Mouse (Mus musculus) kidney, adult 11 months (tissue): ENCODE results near the gene Gm45902.

ENCODE experiments used
- DNase-seq: peaks from one replicate; pipeline ENCODE4 v3.0.0; 2022

The Gm45902 gene

GRCm38 (mm10) chr2:3512552-3513454 lies at the start of gene Gm45902, which contains the start of the genes Hspa14 and Cdnf:
Gm45902 (minus strand) TSS chr2:3512790.
Hspa14 (minus strand) TSS chr2:3512814.
Cdnf (plus strand) TSS chr2:3513030.
- peak; percentile 99 for DNase-seq

GRCm38 (mm10) chr2:3546588-3546987 lies 34.0 kb upstream of the Gm45902 start:
- DNase-seq: peak; percentile 43

DNA sequence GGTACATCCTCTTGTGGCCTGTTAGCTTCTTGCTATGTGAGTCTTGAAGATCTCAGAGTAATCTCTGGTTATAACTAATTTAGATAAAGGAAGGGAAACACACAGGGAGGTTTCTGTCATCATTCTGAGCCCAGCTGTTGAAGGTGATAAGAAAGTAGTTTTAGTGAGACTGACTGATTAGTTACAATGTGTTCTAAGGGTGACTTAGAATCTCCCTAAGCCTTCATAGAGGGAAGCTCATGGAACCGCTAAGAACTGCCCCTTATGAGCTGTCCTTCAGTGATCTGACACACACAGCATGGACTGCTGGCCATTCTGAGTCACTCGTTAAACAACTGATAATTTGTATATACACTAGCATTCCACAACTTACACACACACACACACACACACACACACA lies 33.5 kb upstream of the Gm45902 start:
- no peak for DNase-seq

- no peak for DNase-seq
Measured at GRCm38 (mm10) chr2:3541307-3542079, 28.9 kb upstream of the Gm45902 start.

GRCm38 (mm10) chr2:3526288-3526687 lies 13.7 kb upstream of the Gm45902 start:
- no peak for DNase-seq

- no peak for DNase-seq
Measured at GRCm38 (mm10) chr2:3522558-3522957, 10.0 kb upstream of the Gm45902 start.

DNA sequence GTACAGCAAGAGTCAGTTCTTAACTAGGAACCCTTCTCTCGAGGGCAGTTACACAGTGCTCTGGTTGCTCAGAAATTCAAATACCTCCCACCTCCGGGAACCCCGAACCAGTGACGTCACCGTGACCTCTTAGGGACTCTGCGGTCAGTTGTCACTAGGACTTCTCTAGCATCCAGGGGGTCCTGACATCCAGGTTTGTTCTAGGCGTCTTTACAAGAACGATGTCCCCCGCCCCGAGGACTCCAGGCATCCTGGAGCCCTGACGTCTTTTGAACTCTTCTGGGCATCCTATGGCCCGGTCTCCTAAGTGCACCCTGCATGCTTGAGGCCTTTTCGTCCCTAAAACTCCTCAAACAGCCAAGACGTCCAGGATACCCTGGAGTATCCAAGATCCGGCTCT lies 514 bp downstream of the Gm45902 start:
- DNase-seq: no peak

DNA sequence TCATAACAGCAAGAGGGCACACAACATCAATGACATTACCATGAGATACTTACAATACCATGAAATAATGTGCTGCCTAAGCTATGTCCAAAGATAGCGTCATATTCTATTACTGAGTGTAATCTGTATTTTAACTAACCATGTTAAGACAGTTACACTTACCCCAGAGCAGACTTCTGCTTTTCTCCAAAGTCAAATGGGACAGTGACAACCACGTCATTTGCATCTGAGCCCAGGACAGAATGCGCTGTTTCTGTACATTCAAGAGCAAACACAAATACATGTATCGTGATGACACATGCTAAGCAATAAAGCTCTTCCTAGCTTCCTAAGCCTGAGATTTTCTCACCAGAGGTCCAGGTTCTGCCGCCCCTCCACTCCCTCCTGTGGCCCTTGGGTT lies 11.7 kb downstream of the Gm45902 start:
- DNase-seq: no peak

- DNase-seq: no peak
Measured at GRCm38 (mm10) chr2:3499543-3499942, 13.0 kb downstream of the Gm45902 start.

DNA sequence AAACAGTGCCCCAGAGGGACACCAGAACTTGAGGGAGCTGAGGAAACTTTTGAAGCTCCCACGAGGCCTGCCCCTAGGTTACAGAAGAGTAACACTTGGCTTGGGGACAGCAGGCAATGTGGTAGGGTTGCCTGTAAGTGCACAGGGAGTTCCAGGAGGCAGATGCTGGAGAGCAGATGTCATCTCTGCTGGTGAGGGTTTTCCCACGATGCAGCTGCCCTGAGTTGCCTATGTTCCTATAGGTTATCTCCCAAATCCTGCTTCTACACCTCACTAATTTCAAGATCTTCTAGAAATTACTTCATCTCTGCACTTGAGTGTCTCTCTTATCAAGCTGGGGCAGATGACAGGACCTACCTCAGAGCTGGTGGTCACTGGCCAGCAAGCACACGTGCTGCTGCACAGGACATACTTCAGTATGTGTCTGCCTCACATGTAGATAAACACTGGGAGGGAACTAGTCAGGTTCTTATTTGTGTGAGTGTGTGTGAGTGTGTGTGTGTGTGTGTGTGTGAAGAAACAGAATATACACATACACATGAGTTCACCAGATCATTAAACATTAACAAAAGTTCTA lies 18.7 kb downstream of the Gm45902 start:
- DNase-seq: no peak

- DNase-seq: no peak
Measured at GRCm38 (mm10) chr2:3489816-3490215, 22.8 kb downstream of the Gm45902 start.

GRCm38 (mm10) chr2:3480239-3480638 lies 32.4 kb downstream of the Gm45902 start:
- DNase-seq: no peak

GRCm38 (mm10) chr2:3475746-3476251 lies 36.8 kb downstream of the Gm45902 start:
- DNase-seq: no peak

DNA sequence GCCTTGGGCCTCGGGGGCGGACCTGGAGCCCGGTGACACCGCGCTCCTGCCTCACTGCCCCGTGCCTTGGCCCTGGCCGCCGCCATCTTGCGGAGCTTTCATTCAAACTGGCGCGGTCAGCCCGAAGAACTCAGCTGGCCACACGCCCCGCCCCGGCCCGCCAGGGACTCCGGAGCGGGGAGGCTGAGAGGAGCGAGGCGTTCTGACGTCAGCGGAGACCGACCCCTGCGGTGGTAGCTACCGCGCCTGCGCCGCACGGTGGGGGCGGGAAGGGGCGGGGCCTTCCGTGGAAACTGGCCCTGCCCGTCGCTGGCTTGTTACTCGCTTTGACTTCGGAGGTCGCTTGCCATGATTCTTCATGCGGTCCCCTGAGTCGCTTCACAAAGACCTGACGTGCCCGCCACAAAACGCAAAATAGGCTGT lies 37.7 kb downstream of the Gm45902 start, which contains the start of gene Suv39h2:
TSS of gene Suv39h2 (minus strand) at position 171 of the 423 bp plus-strand sequence.
- DNase-seq: peak; percentile 94

DNA sequence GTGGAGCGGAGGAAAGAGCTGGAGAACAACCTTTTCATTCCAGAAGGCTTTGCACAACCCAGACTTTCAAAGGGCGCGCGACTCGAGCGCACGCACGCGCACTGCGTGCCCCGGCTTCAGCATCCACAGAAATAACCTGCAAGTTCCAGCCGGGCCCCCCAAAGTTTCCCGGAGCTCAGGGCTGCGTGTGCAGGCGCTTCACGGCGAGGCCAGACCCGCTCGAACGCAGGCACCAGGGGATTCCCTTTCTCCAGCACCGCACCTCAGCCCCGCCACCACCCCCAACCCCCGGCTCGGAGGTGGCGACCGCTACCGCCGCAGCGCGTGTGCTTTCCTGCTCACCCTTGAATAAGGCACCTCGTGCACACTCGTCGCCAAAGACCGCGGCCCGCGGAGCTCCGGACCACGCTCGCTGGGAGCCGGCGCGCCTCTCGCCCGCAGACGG lies 38.2 kb downstream of the Gm45902 start:
- peak; percentile 38 for DNase-seq

DNA sequence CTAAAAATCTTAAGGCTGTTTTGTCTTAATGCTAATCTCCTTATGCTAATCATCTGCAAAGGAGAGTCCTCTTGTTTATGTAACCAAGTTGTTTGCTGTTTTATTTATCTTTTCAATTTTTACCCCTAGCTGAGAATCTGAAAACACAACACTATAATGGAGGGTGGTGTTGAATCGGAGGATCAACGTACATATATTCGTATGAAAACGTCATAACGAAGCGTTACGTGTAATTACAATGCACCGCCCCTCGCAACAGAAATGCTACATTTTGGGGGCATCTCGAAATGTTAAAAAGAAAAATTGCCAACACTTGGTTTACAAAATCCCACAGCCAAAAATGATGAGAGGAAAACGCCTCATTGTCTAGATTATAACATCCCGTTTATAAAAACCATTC lies 38.7 kb downstream of the Gm45902 start:
- no peak for DNase-seq

DNA sequence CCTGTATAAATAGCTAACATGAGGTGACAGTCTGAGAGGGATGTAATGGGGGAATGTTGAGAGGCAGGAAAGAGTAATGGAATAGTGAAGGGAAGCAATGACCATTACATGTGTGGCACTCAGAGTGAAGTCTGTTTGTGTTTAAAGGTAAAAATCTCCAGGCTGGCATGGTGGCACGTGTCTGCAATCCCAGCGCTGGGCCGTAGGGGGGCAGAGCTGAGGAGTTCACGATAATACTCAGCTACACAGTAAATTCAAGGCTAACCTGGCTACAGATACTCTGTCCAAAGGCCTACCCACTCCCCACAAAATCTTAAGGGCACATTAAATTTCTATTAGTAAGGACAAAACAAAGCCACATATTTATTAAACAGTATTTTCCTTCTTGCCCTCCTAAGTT lies 56.0 kb downstream of the Gm45902 start:
- no peak for DNase-seq
